Mouse (Mus musculus) midbrain, embryonic 11.5 days (tissue): ENCODE data around the gene Tax1bp3. TPM values are rescaled to one million over a fixed set of nuclear protein-coding genes. Genes with fewer than 3 reads are reported as not detected.
A peak's percentile ranks its signal among the peaks of the same experiment; 100 is the strongest.

Source experiments
- ATAC-seq: fragments of 200-750 bp; cut with Nextera tagmentation; 2 replicates; pipeline ENCODE4 v1.8.0; 2017; ENCODE audit warnings: moderate TSS enrichment, moderate library complexity; ENCODE audit not compliant: low FRiP score
- DNase-seq: peaks from one replicate; pipeline ENCODE4 v3.0.0; 2015; ENCODE audit warnings: low spot score; ENCODE audit errors: missing footprints
- H3K27ac ChIP-seq: fragments of 300-500 bp; sonication (generic); 2 replicates; pipeline ENCODE4 v1.5.1; 2014; ENCODE audit warnings: low read depth, low read length
- H3K27me3 ChIP-seq: fragments of 300-500 bp; sonication (generic); 2 replicates; pipeline ENCODE4 v1.6.1; 2014; ENCODE audit warnings: mild to moderate bottlenecking, low read length, moderate library complexity, mixed read lengths; ENCODE audit not compliant: control insufficient read depth, insufficient read depth
- H3K36me3 ChIP-seq: fragments of 300-500 bp; sonication (generic); 2 replicates; pipeline ENCODE4 v1.6.1; 2014; ENCODE audit warnings: mild to moderate bottlenecking, low read length, moderate library complexity, mixed read lengths; ENCODE audit not compliant: control insufficient read depth, insufficient read depth
- H3K4me1 ChIP-seq: fragments of 300-500 bp; sonication (generic); 2 replicates; pipeline ENCODE4 v1.6.1; 2014; ENCODE audit warnings: low read length; ENCODE audit not compliant: control insufficient read depth, insufficient read depth
- H3K4me2 ChIP-seq: fragments of 300-500 bp; sonication (generic); 2 replicates; pipeline ENCODE4 v1.6.1; 2014; ENCODE audit warnings: mild to moderate bottlenecking, moderate library complexity
- H3K4me3 ChIP-seq: fragments of 300-500 bp; sonication (generic); 2 replicates; pipeline ENCODE4 v1.5.1; 2014; ENCODE audit warnings: low read depth, low read length
- H3K9ac ChIP-seq: fragments of 300-500 bp; sonication (generic); 2 replicates; pipeline ENCODE4 v1.6.1; 2014; ENCODE audit warnings: low read length
- H3K9me3 ChIP-seq: fragments of 300-500 bp; sonication (generic); 2 replicates; pipeline ENCODE4 v1.6.1; 2016; ENCODE audit warnings: low read length; ENCODE audit not compliant: control insufficient read depth
- WGBS: fragments of 180-500 bp; shearing (Covaris S2); extraction: QIAGEN DNeasy Blood & Tissue Kit; methylation state at CpG from one replicate; pipeline ENCODE4 v1.1.7; 2014; 5-methylcytosine and 5-hydroxymethylcytosine counted together
- polyA plus RNA-seq: library from polyadenylated mRNA; unstranded; fragments of >200 nt; fragmentation: Nextera tagmentation; extraction: Ambion mirVana; gene quantifications from 2 replicates; pipeline ENCODE4 v1.2.1, GENCODE M21; 2014

The Tax1bp3 gene
- polyA plus RNA-seq, 1 experiment from 2014 or later = 183 TPM

DNA sequence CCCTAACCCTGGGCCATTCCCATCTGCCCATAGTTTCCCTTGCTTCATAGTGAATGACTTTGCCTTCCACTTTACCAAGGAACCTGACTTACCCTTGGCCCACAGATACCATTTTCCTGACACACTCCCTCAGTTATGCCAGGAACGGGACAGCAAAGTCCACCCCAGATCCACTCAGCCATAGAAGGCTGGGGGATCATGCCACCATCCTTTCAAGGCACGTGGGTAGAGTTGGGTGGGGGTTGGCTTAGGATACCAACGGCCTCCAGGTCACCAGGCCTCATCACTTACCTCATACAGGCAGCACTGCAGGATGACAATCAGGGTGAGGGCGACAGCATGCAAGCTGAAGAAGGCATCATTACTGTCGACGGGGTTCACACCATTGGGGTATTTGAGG lies 10.3 kb downstream of the Tax1bp3 start:
- Histone ChIP-seq H3K27ac (no peak overlapping the region), H3K4me1 (no peaks in the 10 kb centered on the region), H3K9ac (no peak overlapping the region), H3K4me3 (no peak overlapping the region), H3K4me2 (no peak overlapping the region), H3K27me3 (no peaks in the 10 kb centered on the region), H3K9me3 (no peaks in the 10 kb centered on the region), H3K36me3 (peaks cover 8% of the 10 kb centered on the region; the same call in 1 of the 2 replicates)
- ATAC-seq (no peak), DNase-seq (no peak)
- 86% methylated on average over 6 of the region's 6 CpGs for WGBS

DNA sequence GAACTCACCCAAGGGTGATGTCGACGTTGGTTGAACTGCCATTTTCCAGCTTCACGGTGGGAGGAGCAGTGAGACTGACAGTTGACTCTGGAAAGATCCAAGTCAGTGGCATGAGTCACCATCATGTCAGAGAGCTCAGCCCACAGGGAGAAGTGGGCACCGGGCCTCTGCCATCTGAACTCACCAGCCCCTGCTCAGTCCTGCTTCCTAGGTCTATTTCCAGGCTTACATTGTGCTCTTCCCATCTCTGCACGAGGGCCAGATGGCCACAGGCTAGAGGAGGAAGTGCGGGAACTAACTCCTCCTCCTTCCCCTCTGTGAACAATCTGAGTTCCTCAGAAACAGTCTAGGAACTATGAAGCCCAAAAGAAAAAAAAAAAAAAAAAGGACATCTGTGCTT lies 16.2 kb downstream of the Tax1bp3 start:
- ATAC-seq (no peak), DNase-seq (no peak)
- H3K4me1 ChIP-seq = no peaks in the 10 kb centered on the region; the same call in 1 of the 2 replicates
- no peaks in the 10 kb centered on the region for H3K27me3 ChIP-seq
- H3K36me3 ChIP-seq = peaks cover 3% of the 10 kb centered on the region; the same call in 1 of the 2 replicates
- no peak overlapping the region for H3K4me2 ChIP-seq
- H3K9me3 ChIP-seq = no peaks in the 10 kb centered on the region
- no peak overlapping the region for H3K27ac ChIP-seq
- WGBS = 76% methylated on average over 6 of the region's 6 CpGs
- H3K4me3 ChIP-seq = no peak overlapping the region
- H3K9ac ChIP-seq = no peak overlapping the region

DNA sequence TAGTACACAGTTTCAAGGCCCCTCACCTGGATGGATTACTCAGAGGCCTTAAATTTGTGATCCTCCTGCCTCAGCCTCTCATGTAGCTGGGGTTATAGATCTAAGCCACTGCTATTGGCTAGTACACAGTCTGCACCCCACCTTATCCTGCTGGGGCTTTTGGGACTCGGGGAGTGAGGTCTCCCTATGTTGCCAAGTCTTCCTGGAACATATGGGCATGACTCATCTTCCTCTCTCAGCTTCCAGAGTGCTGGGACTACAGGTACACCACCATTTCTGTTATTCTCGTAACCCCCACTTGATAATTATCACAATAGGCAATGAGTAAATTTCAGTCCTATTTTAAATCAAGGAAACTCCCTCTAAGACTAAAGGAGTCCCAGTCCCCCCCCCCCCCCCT lies 17.6 kb downstream of the Tax1bp3 start:
- no peak for DNase-seq
- Histone ChIP-seq H3K9ac (no peak overlapping the region), H3K36me3 (peaks cover 3% of the 10 kb centered on the region; the same call in 1 of the 2 replicates), H3K9me3 (no peaks in the 10 kb centered on the region), H3K4me3 (no peak overlapping the region), H3K4me1 (peaks cover 3% of the 10 kb centered on the region; the same call in 1 of the 2 replicates), H3K27ac (no peak overlapping the region), H3K4me2 (no peak overlapping the region), H3K27me3 (no peaks in the 10 kb centered on the region)
- WGBS = 75% methylated on average over 2 of the region's 2 CpGs
- no peak for ATAC-seq

DNA sequence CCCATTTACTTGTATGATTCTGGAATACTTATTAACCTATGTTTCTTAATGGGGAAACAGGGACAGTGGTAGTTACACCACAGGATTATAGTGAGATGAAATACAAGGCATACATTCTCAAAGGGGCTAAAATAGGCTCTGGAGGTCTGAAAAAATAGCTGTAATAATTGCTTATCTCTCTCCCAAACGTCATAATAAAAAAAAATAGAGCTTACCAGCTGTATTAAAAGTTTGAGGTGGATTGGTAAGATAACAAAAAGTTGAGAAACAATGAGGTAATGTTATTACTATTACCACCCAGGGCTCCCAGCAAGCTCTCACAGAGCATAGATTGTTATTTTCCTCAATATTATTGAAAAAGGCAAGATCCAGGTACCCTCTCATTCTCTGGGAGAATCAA lies 21.3 kb downstream of the Tax1bp3 start:
- H3K9ac ChIP-seq = peak overlapping the region; percentile 75
- H3K4me3 ChIP-seq = peak overlapping the region; percentile 52
- ATAC-seq (no peak), DNase-seq (no peak)
- H3K27me3 ChIP-seq = no peaks in the 10 kb centered on the region
- H3K27ac ChIP-seq = no peak overlapping the region
- WGBS = 3% methylated on average over 1 of the region's 1 CpGs
- H3K4me2 ChIP-seq = peak overlapping the region; percentile 66
- H3K4me1 ChIP-seq = peaks cover 6% of the 10 kb centered on the region; the same call in 1 of the 2 replicates
- no peaks in the 10 kb centered on the region; the same call in 1 of the 2 replicates for H3K36me3 ChIP-seq
- no peaks in the 10 kb centered on the region for H3K9me3 ChIP-seq

DNA sequence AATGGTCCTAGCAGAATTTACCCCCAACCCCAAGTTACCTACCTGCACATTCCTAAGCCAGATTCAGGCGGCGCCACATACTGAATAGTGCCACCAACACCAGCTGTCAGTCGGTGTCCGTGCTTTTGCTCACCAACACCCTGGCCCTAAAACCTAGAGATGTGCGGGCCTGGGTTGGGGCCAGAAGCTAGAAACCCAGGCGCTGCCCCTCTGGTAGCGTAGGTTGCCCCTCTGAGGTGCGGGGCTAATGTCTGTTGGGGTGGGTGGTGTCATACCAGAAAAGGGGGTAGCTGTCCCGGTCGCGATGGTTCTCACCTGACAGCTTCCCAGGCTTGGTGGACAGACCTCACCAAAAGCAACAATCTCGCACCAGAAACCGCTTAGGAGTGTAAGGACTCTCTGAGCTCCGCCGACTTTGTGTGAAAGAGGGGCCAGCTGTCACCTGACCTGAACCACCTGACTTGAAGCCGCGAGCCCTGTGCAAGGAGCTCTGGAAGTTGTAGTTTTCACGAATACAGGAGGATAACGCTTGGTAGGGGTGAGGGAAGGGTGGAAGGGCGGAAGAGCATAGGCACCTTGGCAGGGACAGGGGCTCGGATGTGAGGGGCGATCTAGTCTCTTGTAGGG lies 21.8 kb downstream of the Tax1bp3 start, which contains the start of gene Ctns:
TSS of gene Ctns (minus strand) at position 440 of the 627 bp plus-strand sequence.
- peak; percentile 99 for DNase-seq
- Histone ChIP-seq H3K27me3 (no peaks in the 10 kb centered on the region), H3K4me3 (peak within 1 kb of the TSS; percentile 52), H3K4me1 (peaks cover 6% of the 10 kb centered on the region; the same call in 1 of the 2 replicates), H3K9ac (peak within 1 kb of the TSS; percentile 75), H3K9me3 (no peaks in the 10 kb centered on the region), H3K4me2 (peak within 1 kb of the TSS; percentile 66), H3K36me3 (no peaks in the 10 kb centered on the region; the same call in 1 of the 2 replicates), H3K27ac (no peak within 1 kb of the TSS)
- ATAC-seq = peak; percentile 94
- 2% methylated on average over 22 of the region's 22 CpGs for WGBS

DNA sequence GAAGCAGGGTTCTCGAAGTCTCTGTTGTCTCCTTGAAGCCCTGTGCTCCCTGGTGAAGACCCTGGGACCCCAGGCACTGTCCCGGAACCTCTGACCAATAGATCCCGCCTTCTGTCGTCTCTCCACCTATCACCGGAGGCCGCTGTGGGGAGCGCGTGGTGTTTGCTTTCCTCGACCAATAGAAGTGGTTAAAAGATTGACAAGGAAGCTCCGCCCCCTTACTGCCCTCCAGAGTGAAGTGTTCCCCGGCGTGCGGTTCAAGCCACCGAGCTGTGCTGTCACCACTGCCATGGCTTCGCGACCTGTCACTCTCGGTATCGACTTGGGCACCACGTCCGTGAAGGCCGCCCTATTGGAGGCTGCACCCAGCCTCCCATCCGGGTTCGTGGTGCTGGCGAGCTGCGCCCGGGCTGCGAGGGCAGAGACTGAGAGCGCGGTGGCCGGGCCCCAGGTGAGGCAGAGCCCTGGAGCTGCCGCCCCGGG lies 22.4 kb downstream of the Tax1bp3 start, which contains the start of gene Shpk:
TSS of gene Shpk (plus strand) at position 231 of the 483 bp plus-strand sequence.
- peak within 1 kb of the TSS; percentile 52 for H3K4me3 ChIP-seq
- H3K27ac ChIP-seq = no peak within 1 kb of the TSS
- H3K9ac ChIP-seq = peak within 1 kb of the TSS; percentile 75
- ATAC-seq = peak; percentile 99
- H3K9me3 ChIP-seq = no peaks in the 10 kb centered on the region
- H3K4me2 ChIP-seq = peak within 1 kb of the TSS; percentile 66
- H3K4me1 ChIP-seq = peaks cover 6% of the 10 kb centered on the region; the same call in 1 of the 2 replicates
- under 1% methylated on average over 32 of the region's 32 CpGs for WGBS
- no peak for DNase-seq
- H3K36me3 ChIP-seq = no peaks in the 10 kb centered on the region; the same call in 1 of the 2 replicates
- no peaks in the 10 kb centered on the region for H3K27me3 ChIP-seq

DNA sequence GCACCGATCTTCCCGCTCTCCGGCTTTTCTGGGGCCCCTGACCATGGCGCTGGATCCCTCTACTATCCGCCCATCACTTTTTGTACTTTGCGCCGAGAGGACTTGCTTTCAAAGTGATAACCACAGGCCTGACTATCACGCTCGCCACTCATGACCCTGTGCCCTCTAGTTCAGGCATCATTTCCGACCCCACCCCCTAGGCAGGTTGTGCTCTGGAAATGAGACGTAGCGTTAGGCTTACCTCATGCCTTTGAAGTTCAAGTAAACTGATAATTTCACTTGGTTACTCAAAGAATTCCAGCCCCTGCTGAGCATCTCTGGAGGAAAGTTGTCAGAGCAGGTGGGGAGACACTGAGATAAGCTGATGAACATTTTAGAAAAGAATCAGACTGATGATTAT lies 23.0 kb downstream of the Tax1bp3 start:
- H3K9me3 ChIP-seq = no peaks in the 10 kb centered on the region
- H3K27me3 ChIP-seq = no peaks in the 10 kb centered on the region
- ATAC-seq (no peak), DNase-seq (no peak)
- no peaks in the 10 kb centered on the region; the same call in 1 of the 2 replicates for H3K36me3 ChIP-seq
- peaks cover 6% of the 10 kb centered on the region; the same call in 1 of the 2 replicates for H3K4me1 ChIP-seq
- H3K9ac ChIP-seq = peak overlapping the region; percentile 68
- WGBS = 5% methylated on average over 12 of the region's 12 CpGs
- H3K27ac ChIP-seq = no peak overlapping the region
- peak overlapping the region; percentile 52 for H3K4me3 ChIP-seq
- H3K4me2 ChIP-seq = peak overlapping the region; percentile 66

DNA sequence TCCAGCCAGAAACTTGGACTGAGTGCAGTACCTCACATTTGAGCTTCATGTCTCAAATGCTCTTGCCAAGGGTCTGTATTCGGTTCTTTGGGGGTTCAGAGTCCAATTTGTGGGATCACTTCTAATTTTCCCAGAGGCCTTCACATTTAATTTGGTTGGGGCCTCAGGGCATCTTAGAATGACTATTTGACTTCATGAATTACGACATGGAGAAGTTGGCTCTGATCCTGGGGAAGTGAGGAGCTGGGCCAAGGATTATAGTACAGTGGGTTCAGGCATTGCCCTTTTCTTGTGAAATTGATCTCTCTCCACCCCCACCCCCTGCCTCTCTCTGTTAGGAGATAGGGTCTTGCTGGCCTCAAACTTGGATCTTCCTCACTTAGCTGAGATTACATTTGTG lies 24.1 kb downstream of the Tax1bp3 start:
- Histone ChIP-seq H3K9me3 (no peaks in the 10 kb centered on the region), H3K27ac (no peak overlapping the region), H3K9ac (no peak overlapping the region), H3K27me3 (no peaks in the 10 kb centered on the region), H3K4me3 (no peak overlapping the region), H3K36me3 (no peaks in the 10 kb centered on the region), H3K4me2 (no peak overlapping the region), H3K4me1 (peaks cover 6% of the 10 kb centered on the region; the same call in 1 of the 2 replicates)
- no peak for ATAC-seq
- DNase-seq = no peak
- 75% methylated on average over 2 of the region's 2 CpGs for WGBS

DNA sequence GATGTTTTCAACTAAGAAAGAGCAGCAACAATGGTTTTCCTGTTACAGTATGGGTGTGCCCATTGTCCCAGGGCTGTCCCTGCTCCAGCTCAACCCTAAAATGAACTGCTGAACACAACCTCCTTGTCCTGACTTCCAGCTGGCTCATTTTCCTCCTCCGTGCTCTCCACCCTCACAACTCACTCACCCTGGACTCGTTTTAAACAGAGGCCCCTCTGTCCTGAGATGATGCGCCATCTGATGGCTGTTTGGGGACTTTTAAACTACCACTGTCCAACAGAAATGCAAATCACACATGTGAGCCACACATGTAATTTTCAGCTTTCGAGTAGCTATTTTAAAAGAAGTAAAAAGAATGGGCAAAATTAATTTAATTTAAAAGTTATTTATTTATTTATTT lies 24.7 kb downstream of the Tax1bp3 start:
- Histone ChIP-seq H3K9me3 (no peaks in the 10 kb centered on the region), H3K9ac (no peak overlapping the region), H3K27me3 (no peaks in the 10 kb centered on the region), H3K36me3 (no peaks in the 10 kb centered on the region), H3K4me2 (no peak overlapping the region), H3K4me1 (peaks cover 6% of the 10 kb centered on the region; the same call in 1 of the 2 replicates), H3K4me3 (no peak overlapping the region), H3K27ac (no peak overlapping the region)
- DNase-seq (no peak), ATAC-seq (no peak)
- WGBS = 38% methylated on average over 4 of the region's 4 CpGs
